Mouse (Mus musculus) left cerebral cortex, postnatal 25 days (tissue): ENCODE results near the gene Pxmp4. TPM values are rescaled to one million over a fixed set of nuclear protein-coding genes. Genes with fewer than 3 reads are reported as not detected.
A peak's percentile ranks its signal among the peaks of the same experiment; 100 is the strongest.

Experiments used
- DNase-seq, 2 experiments: peaks; one replicate each; pipeline ENCODE4 v3.0.0; 2022; ENCODE audit warnings: low spot score in 2 of 2, mixed read lengths in 1 of 2
- intact Hi-C: fragments of 180-260 bp; cut with DNase I; formaldehyde crosslinking; loops from one replicate; pipeline ENCODE4 v1.15.1; 2025
- total RNA-seq, 2 experiments: library from RNA; stranded (reverse); gene quantifications; 2 replicates each; pipeline ENCODE4 v1.2.3; 2021

Gene Pxmp4
- total RNA-seq = 10 to 100 TPM; 11.4 to 14.1 TPM

DNA sequence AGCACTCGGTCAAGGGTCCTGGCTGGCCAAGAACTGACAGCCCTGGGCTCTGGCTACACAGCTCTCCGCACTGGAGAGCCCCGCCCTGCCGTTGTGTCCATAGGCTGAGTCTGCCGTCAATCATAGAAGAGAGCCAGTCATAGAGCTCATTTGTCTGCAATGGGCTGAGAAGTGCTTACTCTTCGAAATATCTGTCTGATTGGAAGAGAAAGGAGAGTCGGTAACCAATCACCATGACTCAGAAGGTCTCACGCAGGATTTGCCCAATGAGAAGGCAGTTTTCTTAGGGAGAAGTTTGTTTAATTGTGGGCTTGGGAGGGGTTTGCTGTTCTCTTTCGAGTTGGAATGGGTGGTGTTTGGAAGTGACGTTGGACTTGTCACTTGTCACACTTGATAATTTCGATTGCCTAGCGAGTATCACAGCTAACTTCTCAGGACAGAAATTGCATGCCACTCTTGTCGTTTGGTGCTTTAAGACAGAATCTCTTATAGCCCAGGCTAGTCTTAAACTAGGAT lies at the start of gene Pxmp4:
Gene Pxmp4 (minus strand): TSS at position 71 of the 516 bp plus-strand sequence.
- intact Hi-C loops = no loop called here
- DNase-seq = peak; percentile 100

GRCm38 (mm10) chr2:154651363-154651762 lies 47.9 kb upstream of the Pxmp4 start, which contains the start of gene Chmp4b:
Chmp4b (plus strand) TSS chr2:154651705.
- DNase-seq = no peak
- intact Hi-C loops = no loop called here

DNA sequence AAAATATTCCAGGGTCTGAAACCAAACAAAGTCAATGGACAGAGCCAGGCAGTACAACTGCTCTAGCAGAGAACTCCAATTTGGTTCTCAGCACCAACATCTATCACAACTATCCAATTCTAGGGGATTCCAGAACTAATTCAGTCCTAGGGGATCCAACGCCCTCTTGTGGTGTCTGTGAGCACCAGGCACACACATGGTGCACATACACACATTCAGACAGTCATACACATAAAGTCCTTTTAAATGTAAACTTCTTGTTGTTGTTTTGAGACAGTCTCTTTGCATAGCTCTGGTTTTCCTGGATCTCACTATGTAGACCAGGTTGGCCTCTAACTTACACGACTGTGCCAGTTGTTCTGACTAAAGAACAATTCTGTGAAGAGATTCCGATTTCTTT lies 46.9 kb upstream of the Pxmp4 start:
- DNase-seq = no peak
- intact Hi-C loops = no loop called here

- peak in 1 of 2 experiments; percentile 19 for DNase-seq
- intact Hi-C loops = loop anchor here (2.0 kb wide), 1 partner anchor 295 kb away; no protein-coding TSS in a partner anchor
Measured at GRCm38 (mm10) chr2:154648086-154648485, 44.6 kb upstream of the Pxmp4 start.

GRCm38 (mm10) chr2:154646634-154647033 lies 43.1 kb upstream of the Pxmp4 start:
- peak in 1 of 2 experiments; percentile 31 for DNase-seq
- intact Hi-C loops = no loop called here

- intact Hi-C loops = no loop called here
- no peak for DNase-seq
Measured at GRCm38 (mm10) chr2:154642712-154643385, 39.3 kb upstream of the Pxmp4 start.

GRCm38 (mm10) chr2:154642005-154642459 lies 38.5 kb upstream of the Pxmp4 start:
- DNase-seq = no peak
- intact Hi-C loops = no loop called here

GRCm38 (mm10) chr2:154641176-154641575 lies 37.7 kb upstream of the Pxmp4 start:
- intact Hi-C loops = no loop called here

GRCm38 (mm10) chr2:154639115-154639514 lies 35.6 kb upstream of the Pxmp4 start:
- DNase-seq = no peak
- intact Hi-C loops = no loop called here

More at GRCm38 (mm10) chr2:154641176-154641575, 37.7 kb upstream of the Pxmp4 start:
- DNase-seq = no peak

DNA sequence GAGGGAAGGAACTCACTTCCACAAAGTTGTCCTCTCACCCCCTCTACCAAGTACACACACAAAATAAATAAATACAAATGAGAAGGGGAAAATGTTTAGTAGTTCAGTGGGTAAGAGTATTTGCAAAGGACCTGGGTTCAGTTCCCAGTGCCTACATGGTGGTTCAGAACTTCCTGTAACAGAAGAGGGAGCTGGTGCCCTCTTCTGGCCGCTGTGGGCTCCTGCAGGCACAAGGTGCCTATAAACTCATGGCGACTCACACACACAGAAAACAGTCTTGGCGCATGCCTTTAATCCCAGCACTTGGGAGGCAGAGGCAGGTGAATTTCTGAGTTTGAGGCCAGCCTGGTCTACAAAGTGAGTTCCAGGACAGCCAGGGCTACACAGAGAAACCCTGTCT lies 35.0 kb upstream of the Pxmp4 start:
- intact Hi-C loops = no loop called here
- DNase-seq = no peak

DNA sequence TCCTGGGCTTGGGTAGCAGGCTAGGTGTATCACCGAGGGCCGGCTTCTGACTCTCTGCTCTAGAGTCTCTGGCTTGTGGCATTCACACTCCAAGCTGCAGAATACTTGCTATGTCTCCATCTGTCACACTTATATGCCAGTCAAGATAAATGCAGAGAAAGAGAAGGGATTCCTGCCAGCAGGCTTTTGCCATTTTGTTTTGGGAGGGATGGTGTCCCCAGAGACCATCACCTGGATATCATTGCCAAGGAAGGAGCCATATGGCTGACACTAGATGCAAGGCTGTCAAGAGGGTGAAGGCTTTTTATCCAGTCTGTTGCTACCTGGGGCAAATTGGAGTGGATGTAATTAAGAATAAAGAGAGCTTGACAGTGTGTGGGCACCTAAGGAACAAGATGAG lies 32.3 kb upstream of the Pxmp4 start:
- DNase-seq = no peak
- intact Hi-C loops = no loop called here

GRCm38 (mm10) chr2:154633876-154634644 lies 30.6 kb upstream of the Pxmp4 start:
- intact Hi-C loops = no loop called here

GRCm38 (mm10) chr2:154633039-154633742 lies 29.7 kb upstream of the Pxmp4 start:
- intact Hi-C loops = no loop called here
- no peak for DNase-seq

More at GRCm38 (mm10) chr2:154633876-154634644, 30.6 kb upstream of the Pxmp4 start:
- no peak for DNase-seq

DNA sequence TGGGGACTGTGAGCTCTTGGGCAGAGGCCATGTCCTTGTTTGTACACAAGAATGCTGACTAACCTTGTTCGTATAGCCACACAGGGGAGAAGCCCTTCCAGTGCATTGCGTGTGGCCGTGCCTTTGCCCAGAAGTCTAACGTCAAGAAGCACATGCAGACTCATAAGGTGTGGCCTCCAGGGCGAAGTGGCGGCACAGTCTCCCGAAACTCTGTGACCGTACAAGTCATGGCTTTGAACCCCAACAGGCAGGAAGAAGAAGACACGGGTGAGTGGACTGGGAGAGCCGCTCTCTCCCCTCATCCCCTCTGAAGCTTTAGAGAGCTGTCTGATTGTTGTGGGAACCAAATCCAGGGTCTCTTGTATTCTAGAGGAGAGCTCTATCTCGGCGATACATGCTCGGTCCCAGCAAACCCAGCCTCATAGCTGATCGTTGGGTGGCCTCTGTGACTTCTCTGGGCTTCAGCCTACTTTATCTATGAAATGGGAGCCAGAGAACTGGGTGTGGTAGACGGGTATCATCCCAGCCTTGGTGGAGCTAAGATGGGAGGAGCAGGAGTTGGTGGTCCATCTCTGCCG lies 28.8 kb upstream of the Pxmp4 start:
- intact Hi-C loops = no loop called here
- no peak for DNase-seq

DNA sequence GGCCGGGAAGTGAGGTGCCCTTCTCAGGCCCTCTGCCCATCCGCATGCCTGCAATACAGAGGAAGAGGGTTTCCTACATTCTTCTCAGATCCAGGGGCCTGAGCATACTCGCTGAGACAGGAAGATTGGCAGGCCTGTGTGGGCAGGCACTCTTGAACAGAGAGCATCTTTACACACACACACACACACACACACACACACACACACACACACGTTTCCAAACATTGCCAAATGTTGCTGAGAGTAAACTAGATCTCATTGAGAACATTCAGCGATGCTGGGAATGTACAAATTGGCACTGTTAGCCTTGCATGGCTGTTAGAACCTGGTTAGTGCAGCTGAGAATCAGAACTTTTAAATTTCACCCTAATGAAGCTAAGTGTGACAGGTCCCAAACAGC lies 27.0 kb upstream of the Pxmp4 start:
- intact Hi-C loops = no loop called here
- DNase-seq = no peak

- intact Hi-C loops = no loop called here
Measured at GRCm38 (mm10) chr2:154624137-154624536, 20.6 kb upstream of the Pxmp4 start.

GRCm38 (mm10) chr2:154621684-154622083 lies 18.2 kb upstream of the Pxmp4 start:
- intact Hi-C loops = no loop called here

More at GRCm38 (mm10) chr2:154624137-154624536, 20.6 kb upstream of the Pxmp4 start:
- DNase-seq = no peak

DNA sequence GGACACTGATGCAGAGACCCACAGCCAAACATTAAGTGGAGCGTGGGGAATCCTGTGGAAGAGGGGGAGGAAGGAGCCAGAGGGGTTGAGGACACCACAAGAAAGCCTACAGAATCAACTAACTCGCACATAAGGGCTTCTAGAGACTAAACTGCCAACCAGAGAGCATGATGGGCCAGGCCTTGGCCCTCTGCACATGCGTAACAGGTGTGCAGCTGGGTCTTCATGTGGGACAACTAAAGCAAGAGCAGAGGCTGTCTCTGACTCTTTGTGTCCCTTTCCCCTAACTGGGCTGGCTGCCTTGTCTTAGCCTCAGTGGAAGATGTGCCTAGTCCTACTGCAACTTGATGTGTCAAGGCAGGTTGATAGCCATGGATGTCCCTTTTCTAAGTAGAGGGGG lies 13.6 kb upstream of the Pxmp4 start:
- no peak for DNase-seq
- intact Hi-C loops = no loop called here

More at GRCm38 (mm10) chr2:154621684-154622083, 18.2 kb upstream of the Pxmp4 start:
- no peak for DNase-seq

- intact Hi-C loops = no loop called here
Measured at GRCm38 (mm10) chr2:154615674-154616073, 12.2 kb upstream of the Pxmp4 start.

More at GRCm38 (mm10) chr2:154615674-154616073, 12.2 kb upstream of the Pxmp4 start:
- no peak for DNase-seq
